Mouse (Mus musculus): ENCODE measurements at regions not wholly inside any gene's neighbourhood (a gene's known extent, or its start where the extent isn't known, plus 50 kb on each side); places are given as distances from the start of the nearest gene placed in this dataset.

- intact Hi-C loops (cut with DNase I) = no loop called here
Observed at GRCm38 (mm10) chr3:66592259-66592658, 295.6 kb upstream of the Veph1 start.

DNA sequence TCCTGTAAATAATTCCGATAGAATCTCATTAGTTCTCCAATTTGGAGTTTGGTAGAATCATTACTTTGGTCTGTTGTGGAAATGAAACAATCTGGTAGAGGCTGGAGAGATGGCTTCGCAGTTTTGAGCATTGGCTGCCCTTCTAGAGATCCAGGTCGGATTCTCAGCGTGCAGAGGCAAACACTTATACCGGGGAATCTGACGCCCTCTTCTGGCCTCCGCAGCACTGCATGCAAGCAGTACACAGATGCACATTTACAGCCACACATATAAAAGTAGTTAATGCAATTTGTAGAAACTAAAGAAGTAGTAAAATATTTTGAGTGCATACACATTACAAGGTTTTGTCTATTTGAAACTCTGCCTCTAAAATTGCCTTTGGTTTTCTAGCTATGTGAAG lies 294.1 kb upstream of the Veph1 start:
- no peak for DNase-seq (ENCODE audit: low spot score in 2 of 2)
- intact Hi-C loops (cut with DNase I) = no loop called here

More at GRCm38 (mm10) chr3:66592259-66592658, 295.6 kb upstream of the Veph1 start:
- no peak for DNase-seq (ENCODE audit: low spot score in 2 of 2)

DNA sequence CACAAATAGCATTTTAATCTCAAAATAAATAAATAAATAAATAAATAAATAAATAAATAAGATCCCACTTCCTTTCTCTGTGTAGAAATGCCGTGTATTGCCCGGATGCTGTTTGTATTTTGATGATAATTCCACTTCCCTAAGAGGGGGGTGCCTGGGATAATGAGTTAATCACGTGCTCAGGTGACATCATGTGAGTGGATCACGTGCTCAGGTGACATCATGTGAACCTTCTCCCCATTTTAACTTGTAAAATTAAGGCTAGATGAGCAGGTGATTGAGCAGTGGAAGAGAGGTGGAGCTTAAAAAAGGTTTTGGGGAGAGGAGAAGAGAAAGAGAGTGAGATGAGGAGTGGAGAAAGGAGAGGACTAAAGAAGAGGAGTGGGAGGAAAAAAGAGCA lies 292.8 kb upstream of the Veph1 start:
- intact Hi-C loops (cut with DNase I) = no loop called here
- DNase-seq (ENCODE audit: low spot score in 2 of 2) = no peak

DNA sequence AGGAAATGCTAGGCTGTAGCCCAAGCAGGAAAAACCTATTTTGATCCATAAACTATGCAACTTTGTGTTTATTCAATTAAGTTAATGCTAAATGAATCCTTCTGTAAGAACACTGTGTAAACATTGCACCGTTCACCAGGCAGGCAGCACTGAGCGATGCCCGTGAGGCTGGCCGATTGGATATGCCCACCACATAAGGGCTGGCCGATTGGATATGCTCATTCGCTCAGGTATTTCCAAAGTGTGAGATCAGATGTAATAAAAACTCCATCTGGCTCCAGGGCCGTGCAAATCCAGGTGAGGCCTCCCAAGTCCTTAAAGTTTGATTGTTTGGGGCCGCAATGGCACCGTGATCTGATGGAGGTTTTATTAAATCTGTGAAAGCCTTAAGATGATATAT lies 288.2 kb upstream of the Veph1 start:
- DNase-seq (ENCODE audit: low spot score in 2 of 2) = no peak
- intact Hi-C loops (cut with DNase I) = no loop called here

- DNase-seq (ENCODE audit: low spot score in 2 of 2) = no peak
- intact Hi-C loops (cut with DNase I) = no loop called here
Observed at GRCm38 (mm10) chr3:66584101-66584500, 287.5 kb upstream of the Veph1 start.

GRCm38 (mm10) chr3:66576659-66577058 lies 280.0 kb upstream of the Veph1 start:
- intact Hi-C loops (cut with DNase I) = no loop called here
- DNase-seq (ENCODE audit: low spot score in 2 of 2) = no peak

GRCm38 (mm10) chr3:66574321-66574720 lies 277.7 kb upstream of the Veph1 start:
- intact Hi-C loops (cut with DNase I) = no loop called here
- no peak for DNase-seq (ENCODE audit: low spot score in 2 of 2)

- intact Hi-C loops (cut with DNase I) = no loop called here
- no peak for DNase-seq (ENCODE audit: low spot score in 2 of 2)
Observed at GRCm38 (mm10) chr3:66572887-66573519, 276.4 kb upstream of the Veph1 start.

GRCm38 (mm10) chr3:66570342-66570741 lies 273.7 kb upstream of the Veph1 start:
- no peak for DNase-seq (ENCODE audit: low spot score in 2 of 2)
- intact Hi-C loops (cut with DNase I) = no loop called here

GRCm38 (mm10) chr3:66564268-66565245 lies 267.9 kb upstream of the Veph1 start:
- intact Hi-C loops (cut with DNase I) = no loop called here
- DNase-seq (ENCODE audit: low spot score in 2 of 2) = no peak

DNA sequence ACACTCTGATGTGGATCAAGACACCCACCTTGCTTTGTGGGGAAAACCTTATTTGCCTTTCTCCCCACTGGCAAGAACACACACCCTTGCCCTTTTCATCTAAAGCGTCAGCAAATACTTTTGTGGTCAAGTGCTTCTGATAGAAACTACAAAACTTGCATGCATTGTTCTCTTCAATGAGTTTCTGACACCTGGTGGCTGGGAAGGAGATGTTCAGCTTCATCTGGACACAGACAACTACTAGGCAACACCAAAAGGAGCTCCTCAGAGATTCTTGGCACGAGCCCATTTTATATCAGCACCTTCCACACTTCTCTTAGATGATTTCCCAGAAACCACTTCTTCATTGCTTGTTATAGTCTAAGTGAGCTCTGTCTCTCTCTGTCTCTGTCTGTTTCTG lies 266.7 kb upstream of the Veph1 start:
- DNase-seq (ENCODE audit: low spot score in 2 of 2) = no peak

GRCm38 (mm10) chr3:66555538-66555937 lies 258.9 kb upstream of the Veph1 start:
- no peak for DNase-seq (ENCODE audit: low spot score in 2 of 2)
- intact Hi-C loops (cut with DNase I) = no loop called here

More for the DNA sequence above, 266.7 kb upstream of the Veph1 start:
- intact Hi-C loops (cut with DNase I) = no loop called here

DNA sequence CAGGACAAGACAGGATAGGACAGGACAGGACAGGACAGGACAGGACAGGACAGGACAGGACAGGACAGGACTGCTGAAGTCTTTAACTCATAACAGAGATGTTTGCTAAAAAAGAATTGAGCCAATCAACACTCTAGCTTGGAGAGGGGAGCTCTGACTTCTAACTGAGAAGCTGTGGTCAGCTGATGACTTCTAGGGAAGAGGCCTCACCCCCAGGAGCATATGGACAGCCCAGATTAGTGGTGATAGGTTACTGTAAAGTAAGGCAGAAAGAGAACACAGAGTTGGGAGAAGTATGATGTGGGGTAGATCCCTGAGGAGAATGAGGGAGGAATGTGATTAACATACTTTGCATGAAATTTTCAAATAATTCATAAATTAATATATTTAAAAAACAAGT lies 254.3 kb upstream of the Veph1 start:
- intact Hi-C loops (cut with DNase I) = no loop called here

DNA sequence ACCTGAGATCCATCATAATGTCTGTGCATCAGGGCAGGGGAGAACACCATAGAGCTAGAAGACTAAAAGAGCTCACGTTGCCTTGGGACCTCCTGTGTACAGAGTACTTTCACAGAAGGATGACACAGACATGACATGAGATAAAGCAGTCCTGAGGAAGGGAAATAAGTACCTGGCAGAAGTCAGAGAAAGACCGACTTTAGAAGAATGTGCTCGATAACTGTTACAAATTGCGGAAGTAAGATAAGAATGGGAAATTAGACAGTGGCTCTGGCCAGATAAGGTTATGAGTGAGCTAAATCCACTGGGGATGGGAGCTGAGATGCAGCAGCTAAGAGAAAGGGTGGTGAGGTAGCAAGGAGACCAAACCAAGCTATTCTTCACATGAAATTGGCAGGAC lies 249.9 kb upstream of the Veph1 start:
- intact Hi-C loops (cut with DNase I) = no loop called here
- DNase-seq (ENCODE audit: low spot score in 2 of 2) = no peak

More for the DNA sequence above, 254.3 kb upstream of the Veph1 start:
- no peak for DNase-seq (ENCODE audit: low spot score in 2 of 2)

- no peak for DNase-seq (ENCODE audit: low spot score in 2 of 2)
- intact Hi-C loops (cut with DNase I) = no loop called here
Observed at GRCm38 (mm10) chr3:66544139-66544933, 247.7 kb upstream of the Veph1 start.

- DNase-seq (ENCODE audit: low spot score in 2 of 2) = no peak
- intact Hi-C loops (cut with DNase I) = no loop called here
Observed at GRCm38 (mm10) chr3:66542865-66543264, 246.2 kb upstream of the Veph1 start.

- intact Hi-C loops (cut with DNase I) = no loop called here
- no peak for DNase-seq (ENCODE audit: low spot score in 2 of 2)
Observed at GRCm38 (mm10) chr3:66537913-66538312, 241.3 kb upstream of the Veph1 start.

DNA sequence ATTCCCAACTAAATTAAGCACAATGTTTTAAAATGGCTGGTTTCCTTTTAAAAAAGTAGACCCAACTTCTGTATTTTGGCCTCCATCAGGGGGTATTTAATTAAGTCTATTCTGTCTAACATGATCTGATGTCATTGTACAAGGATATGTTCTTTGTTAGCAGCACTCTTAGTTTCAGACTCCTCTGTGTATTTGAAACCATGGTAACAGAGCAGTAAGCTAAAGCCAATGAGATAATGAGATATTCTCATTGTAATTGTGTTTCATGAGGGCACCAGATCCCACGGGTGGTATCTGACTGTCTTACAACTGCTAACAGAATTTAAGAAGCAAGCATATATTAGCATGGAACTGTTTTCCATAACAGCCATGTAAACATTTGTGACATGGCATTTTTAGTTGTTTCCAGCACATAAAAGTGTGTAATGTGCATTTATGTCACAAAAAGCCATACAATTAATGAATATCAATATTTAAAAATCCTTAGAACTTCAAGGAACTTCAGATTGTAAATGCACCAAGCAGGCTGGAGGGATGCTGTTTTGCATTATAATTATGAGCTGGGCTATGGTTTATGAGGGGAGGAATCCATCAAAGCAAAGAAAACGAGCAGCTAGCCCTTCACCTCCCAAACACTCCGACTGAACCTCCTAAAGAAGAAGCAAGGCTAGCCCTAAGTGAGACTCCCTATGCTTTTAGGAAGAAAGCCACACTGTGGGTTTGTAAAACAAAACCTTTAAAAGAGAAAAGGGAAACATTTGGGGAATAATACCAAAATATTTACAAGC lies 240.7 kb upstream of the Veph1 start:
- no peak for DNase-seq (ENCODE audit: low spot score in 2 of 2)
- intact Hi-C loops (cut with DNase I) = no loop called here

DNA sequence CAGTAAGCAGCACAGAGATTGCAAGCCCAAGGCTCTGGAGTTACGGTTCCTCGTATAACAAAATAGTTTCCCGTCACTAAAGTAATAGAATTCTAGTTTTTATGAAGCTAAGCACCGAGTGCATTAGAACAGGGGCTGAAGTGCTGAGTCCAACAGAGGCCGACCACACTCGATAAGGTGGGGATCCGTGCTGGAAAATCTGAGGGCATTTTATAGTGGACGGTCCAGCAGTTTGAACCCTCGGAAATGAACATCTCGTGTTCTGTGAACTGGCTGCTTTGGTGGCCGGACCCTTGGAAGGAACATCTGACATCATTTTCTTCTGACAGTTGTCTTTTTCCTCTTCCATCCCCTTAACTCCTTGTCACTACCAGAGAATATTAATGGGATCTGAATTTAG lies 240.0 kb upstream of the Veph1 start:
- intact Hi-C loops (cut with DNase I) = no loop called here

More for the DNA sequence above, 240.0 kb upstream of the Veph1 start:
- no peak for DNase-seq (ENCODE audit: low spot score in 2 of 2)
